Mouse (Mus musculus) large intestine, adult 2 months (tissue): ENCODE results near the gene Dnajc8. TPM values are rescaled to one million over a fixed set of nuclear protein-coding genes. Genes with fewer than 3 reads are reported as not detected.

Experiments used
- DNase-seq: peaks from one replicate; pipeline ENCODE4 v3.0.0-alpha.2; 2012; ENCODE audit warnings: low read depth, low spot score
- WGBS: fragments of 180-500 bp; shearing (Covaris S2); methylation state at CpG from one replicate; pipeline ENCODE4 v1.1.7; 2018; 5-methylcytosine and 5-hydroxymethylcytosine counted together
- polyA plus RNA-seq: library from polyadenylated mRNA; depleted of rRNA; stranded (reverse); fragments of >200 nt; gene quantifications from 2 replicates; pipeline ENCODE4 v1.2.3, GENCODE M21; 2012; rRNA removed

Gene Dnajc8
- polyA plus RNA-seq, result 24.4 and 25.3 TPM in 2 replicates

DNA sequence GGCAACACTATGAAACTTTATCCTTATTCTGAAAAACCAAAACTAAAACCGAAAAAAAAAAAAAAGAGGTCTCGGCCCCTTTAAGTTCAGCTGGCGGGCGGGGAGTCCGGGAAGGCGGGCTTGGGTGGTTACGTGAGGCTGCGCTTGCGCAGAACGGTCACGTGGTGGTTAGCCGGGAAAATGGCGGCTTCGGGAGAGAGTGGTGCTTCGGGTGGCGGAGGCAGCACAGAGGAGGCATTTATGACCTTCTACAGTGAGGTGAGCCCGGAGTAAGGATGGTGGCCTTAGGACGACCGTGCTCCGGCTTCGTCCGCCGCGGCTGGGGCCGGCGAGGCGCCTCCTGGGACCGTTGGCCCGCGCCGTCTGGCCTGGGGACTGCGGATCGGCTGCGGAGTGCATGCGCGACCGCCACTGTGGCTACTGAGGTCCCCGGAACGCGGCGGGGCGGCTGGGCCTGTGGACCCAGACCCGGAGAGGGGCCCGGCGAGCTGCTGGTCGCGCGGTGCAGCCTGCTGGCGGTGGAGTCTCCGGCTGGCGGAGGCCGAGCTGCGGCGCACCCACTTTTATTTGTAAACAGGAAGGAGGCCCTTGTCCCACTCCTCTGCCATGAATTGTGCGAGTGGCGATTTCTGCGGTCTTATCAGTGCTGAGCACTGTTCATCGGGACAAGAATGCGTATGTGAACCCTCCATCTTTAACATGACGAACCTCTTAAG is at the start of gene Dnajc8:
Gene Dnajc8 (plus strand): TSS at position 145 of the 716 bp plus-strand sequence.
- no peak for DNase-seq
- under 1% methylated on average over 60 of the region's 60 CpGs for WGBS

DNA sequence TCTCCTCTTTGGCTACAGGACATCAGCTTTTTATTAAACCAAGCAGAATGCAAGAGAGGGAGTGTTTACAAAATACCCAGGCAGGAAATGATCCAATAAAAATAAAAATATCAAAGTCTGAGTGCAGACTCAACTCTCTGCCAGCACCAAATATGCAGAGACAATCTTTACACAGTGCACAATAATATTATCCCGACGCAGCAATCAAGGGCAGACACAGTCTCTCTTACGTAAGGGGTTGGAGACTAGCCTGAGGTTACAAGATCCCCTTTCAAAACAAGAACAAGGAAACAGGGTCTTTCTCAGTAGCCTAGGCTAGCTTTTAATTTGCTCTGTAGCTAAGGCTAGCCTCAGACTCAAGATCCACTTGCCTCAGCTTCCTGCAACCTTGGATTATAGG is 46.8 kb upstream of the Dnajc8 start:
- 11% methylated on average over 3 of the region's 3 CpGs for WGBS
- DNase-seq, result no peak

DNA sequence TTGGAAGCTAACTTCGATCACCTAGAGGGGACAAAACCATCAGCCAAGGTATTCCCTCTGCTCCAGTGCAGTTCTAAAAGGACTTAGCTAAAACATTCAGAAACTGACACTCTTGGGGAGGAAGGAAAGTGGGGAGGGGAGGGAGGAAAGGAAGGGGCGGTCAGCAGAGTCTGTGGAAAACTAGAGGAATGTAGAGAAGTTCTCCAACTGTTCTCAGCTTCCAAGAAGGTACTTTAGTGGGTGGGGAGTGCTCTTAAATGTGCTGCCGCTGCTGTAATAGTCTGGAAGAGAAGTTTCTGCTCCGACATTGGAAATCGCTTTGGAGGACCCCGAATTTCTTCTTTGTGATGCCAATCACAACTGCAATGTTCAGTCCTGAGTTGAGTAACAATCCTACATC is 46.4 kb upstream of the Dnajc8 start:
- WGBS, result 70% methylated on average over 6 of the region's 6 CpGs
- DNase-seq, result no peak

DNA sequence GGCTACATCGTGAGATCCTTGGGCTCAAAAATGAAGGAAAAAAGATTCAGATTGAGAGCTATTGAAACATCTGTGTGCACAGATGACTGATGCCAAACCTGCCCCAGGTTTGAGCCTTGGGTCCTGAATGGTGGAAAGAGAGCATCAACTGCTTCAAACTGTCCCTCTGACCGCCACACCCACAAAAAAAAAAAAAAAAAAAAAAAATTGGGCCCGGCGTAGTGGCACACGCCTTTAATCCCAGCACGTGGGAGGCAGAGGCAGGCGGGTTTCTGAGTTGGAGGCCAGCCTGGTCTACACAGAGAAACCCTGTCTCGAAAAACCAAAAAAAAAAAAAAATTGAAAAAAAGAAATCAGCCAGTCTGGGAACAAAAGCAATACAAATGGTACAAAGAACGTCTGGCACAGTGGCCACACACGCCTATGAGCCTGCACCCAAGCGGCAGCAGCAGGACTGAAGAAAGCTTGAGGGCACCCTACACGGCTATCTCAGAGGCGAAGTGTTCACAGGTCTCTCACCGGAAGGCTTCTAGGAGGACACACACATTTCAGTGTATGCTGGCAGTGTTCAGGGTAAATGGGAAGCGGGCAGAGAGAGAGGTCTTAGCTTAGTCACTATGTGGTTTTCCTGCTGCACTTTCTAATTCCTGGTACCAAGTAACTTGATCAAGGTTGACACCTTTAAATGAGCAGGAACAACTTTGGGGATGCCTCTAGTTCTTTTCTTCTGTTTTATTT is 44.9 kb upstream of the Dnajc8 start:
- no peak for DNase-seq

DNA sequence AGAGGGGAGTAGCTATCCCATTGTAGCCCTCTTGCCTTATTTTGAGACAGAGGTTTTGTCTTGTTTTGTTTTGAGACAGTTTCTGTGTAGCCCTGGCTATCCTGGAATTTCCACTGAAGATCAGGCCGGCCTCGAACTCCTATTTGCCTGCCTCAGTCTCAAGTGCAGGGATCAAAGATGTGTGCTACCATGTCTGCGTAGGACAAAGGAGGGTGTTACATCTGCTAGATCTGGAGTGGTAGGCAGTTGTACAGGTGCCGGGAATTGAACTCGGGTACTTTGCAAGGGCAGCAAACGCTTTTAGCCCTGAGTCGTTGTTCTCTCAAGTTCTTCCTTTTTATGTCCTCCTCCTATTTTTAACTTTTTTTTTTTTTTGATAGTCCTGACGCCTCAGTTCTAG is 44.3 kb upstream of the Dnajc8 start:
- WGBS, result 88% methylated on average over 8 of the region's 8 CpGs
- DNase-seq, result no peak

More for the DNA sequence above, 44.9 kb upstream of the Dnajc8 start:
- 89% methylated on average over 15 of the region's 15 CpGs for WGBS

DNA sequence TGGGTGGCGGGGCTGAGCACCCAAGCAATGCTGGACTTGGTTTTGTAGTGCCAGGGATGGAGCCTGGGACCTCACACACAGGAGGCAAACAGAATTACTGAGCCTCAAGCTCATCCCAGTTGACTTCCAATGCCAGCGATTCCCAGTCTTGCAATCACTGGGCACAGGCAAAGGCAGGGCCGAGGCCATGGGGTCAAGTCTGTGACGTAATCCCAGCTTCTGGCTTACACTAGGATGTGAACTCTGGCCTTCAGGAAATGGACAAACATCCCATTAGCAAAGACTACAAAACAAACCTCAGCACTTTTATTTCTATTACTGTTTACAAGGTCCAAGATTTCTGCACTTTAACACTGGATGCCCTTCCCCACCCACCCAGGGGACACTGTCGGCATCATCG is 43.6 kb upstream of the Dnajc8 start:
- no peak for DNase-seq
- WGBS, result 72% methylated on average over 6 of the region's 6 CpGs

DNA sequence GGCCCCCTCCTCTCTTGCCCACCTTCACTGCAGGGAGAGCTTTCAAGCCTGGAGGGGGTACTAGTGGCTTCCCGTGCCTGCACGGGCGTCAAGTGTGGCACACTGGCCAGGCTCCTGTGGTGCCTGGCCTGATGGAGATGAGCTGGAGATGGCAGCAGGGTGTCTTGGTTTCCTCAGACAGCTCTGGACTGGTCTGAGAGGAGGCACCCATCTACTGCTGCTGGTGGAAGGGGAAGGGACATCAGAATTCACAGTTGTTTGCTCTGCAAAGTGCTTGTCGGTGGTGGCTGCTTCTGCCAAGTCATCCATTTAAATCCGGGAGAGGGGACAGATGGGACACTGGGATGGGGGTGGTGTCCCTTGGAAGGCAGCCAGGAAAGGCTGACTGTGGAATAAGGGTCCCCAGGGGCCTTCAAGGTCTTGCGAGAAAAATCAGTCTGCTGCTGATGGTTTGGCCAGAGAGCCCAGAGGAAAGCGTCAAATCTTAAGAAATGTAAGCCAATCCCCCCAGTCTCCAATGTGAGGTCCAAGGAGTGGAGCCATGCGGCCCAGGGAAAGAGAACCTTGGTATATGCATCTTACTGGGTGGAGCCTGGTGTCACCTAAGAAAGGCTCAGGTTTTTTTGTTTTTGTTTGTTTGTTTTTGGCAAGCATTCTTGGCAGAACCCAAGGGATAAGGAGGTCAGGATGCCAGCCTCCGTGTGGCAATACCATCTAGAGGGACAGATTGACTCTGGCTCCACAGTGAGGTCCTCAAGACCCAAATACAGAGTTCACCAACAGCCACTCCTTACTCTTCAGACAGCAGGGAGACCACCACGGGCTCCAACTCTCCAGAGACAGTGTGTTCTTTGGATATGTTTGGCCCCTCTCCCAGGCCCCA is 42.9 kb upstream of the Dnajc8 start:
- DNase-seq, result no peak
- 76% methylated on average over 10 of the region's 10 CpGs for whole genome bisulfite sequencing

DNA sequence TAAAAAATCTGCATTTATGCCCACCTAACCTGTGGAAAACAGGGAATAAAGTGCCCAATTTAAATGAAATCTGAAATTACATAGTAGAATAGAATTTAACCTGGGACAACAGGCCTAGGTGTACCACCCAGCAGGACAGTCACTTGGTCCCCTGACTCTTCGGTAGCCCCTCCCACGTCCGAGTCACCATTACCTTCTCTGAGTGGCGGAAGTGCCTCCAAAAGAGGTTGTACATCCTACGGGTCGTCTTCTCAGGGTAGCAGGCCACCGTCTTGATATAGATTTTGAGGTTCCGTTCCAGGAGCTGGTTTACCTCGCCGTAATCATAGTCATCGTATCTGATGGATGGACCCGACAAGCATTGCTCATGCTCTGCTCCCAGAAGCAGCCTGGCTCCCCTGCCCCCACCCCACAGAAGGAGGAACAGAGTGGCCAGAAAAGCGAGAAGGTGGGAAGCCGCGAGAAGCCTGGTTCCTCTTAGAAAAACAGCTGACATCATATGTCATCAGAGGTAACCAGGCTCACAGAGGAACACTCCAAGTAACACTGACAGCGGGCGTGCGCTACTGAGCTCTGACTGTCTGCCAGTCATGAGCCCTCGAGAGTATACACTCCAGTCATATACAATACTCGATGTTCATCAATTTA is 41.0 kb upstream of the Dnajc8 start:
- 81% methylated on average over 20 of the region's 20 CpGs for WGBS
- DNase-seq, result no peak

DNA sequence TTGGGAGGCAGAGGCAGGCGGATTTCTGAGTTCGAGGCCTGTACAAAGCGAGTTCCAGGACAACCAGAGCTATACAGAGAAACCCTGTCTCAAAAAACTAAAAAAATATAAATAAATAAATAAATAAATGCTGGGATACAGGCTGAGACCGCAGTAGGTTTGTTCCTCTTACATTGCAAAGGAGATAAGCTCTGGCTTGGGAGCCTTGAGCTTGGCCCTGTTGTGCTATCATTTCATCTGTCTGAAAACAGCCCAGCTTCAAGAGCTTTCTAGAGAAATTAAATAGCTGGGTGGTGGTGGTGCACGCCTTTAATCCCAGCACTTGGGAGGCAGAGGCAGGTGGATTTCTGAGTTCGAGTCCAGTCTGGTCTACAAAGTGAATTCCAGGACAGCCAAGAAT is 33.7 kb upstream of the Dnajc8 start:
- WGBS, result 96% methylated on average over 6 of the region's 6 CpGs
- DNase-seq, result no peak

DNA sequence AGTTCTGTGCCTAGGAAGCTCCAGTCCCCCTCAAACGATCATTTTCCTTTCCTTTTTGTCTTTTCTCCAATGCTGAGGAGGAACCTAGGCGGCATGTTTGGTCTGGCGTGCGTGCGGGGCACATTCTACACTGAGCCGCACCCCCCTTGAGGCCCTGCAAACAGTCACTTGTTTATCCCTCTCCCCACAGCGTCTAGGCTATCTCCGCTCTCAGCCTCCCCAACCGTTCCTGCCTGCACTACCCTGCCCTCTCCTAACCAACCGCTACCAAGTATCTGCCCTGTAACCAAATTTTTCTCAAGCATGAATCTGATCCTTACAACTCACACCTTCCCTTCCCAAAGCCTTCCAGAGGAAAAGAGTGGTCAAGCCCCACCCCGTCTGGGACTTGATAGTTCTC is 32.0 kb upstream of the Dnajc8 start:
- WGBS, result 79% methylated on average over 11 of the region's 11 CpGs
- DNase-seq, result no peak

DNA sequence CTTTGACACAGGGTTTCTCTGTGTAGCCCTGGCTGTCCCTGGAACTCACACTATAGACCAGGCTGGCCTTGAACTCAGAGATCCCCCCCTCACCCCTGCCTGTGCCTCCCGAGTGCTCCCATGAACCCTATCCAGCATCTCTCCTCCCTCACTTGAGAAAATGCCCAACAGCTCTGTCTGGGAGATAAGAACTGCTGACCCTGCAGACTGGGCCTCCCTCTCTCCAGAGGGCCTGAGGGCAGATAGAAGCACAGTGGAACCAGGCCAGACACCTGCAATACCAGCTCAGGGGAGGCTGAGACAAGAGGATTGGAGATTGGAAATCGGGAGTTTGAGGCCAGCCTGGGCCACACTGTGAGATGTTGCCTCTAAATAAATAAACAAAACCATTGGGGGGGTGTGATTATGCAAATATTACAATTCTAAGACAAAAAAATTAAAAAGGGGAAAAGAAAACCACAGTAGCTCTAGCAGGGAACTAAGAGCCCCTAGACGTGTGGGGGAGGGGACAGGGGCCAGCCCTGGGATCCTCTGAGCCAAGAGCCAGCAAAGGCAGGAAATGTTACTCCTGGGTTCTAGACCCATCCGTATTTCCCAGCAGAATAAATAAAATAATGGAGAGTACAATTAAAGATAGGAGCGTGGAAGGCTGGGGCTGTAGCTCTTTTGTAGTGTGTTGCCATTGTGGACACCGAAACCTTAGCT is 30.2 kb upstream of the Dnajc8 start:
- 80% methylated on average over 6 of the region's 6 CpGs for WGBS
- DNase-seq, result no peak

DNA sequence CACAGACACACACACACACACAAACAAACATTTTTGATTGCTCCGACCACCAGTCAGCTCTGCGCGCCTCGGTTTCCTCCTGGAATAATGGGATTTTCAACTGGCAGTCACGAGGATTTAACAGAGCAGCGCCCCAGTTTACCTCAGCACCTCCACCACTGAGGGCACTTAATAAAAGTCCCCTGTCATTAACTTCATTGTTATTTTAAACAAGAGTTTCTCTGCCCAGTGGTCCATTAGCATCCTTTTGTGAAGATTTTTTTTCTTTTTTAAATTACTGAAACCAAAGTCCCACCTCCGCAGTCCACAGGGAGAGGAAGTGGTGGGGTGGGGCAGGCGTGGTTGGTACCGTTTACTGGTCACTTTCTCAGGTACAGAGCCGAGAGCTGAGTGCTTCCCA is 29.6 kb upstream of the Dnajc8 start:
- DNase-seq, result no peak
- 64% methylated on average over 10 of the region's 10 CpGs for WGBS

DNA sequence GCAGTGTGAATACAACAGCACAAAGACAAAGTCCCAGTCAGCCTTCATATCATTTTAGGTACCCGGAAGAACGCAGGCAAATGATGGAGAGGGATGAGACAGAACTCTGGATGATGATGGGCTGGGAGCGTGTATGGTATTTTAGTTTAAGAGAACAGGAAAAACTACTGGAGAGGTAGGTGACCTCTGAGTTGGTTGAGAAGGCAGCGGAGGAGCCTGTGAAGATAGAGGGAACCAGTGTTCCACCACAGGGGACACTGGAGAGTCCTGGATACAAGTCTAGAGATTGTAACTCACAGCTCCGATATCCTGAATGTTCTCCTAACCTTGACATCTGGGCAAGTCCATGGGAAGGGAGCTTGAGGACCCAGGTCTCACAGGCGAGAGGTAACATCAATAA is 29.1 kb upstream of the Dnajc8 start:
- no peak for DNase-seq
- 88% methylated on average over 6 of the region's 6 CpGs for WGBS

DNA sequence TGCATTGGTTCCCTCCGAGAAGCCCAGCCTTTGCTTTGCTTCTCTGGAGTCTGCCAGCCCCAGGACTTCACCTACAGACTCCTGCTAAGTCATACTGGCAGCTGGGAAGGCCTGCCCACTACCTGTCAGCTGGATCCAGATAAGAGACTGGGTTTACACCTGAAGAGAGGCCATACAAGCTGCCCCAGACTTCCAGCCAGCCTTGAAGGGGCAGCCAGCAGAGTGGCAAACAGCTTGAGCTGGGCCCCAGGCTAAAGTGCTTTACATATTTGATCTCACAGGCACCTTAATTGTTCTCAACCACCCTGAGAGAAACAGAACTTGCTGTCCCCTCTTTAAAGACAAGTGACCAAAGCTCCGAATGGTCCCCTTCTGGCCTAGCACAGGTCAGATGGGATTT is 28.1 kb upstream of the Dnajc8 start:
- WGBS, result 72% methylated on average over 2 of the region's 2 CpGs
- no peak for DNase-seq

DNA sequence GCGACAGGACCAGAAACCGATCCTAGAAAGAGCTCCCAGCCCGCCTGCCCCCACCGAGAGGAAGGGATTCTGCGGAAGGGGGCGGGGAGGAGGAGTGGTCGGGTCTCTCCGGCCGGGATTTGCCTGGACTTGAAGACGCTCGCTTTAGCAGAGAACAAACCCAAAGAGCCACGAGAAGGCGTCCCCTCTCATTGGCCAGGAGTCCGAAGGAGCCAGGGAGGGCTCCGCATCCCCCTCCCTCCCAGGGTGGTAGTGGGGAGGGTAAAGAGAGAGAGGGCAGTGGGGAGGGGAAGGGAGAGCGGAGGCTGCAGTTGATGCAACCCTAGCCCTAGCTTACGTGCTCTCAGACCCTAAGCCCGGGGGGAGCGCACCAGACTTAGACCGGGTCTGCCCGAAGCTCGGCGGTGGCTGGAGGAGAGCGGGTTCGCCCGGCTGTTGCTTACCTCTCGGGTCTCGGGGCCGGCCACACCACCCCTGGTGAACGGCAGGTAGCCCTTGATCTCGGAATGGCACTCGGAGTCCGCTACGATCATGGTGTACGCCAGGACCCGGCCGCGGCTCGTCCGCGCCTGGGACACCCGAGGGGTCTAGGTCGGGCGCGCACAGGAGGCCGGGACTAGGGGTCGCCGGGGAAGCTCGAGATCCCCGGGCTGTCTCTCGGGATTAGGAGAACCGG is 25.6 kb upstream of the Dnajc8 start:
- DNase-seq, result no peak
- under 1% methylated on average over 52 of the region's 52 CpGs for WGBS

DNA sequence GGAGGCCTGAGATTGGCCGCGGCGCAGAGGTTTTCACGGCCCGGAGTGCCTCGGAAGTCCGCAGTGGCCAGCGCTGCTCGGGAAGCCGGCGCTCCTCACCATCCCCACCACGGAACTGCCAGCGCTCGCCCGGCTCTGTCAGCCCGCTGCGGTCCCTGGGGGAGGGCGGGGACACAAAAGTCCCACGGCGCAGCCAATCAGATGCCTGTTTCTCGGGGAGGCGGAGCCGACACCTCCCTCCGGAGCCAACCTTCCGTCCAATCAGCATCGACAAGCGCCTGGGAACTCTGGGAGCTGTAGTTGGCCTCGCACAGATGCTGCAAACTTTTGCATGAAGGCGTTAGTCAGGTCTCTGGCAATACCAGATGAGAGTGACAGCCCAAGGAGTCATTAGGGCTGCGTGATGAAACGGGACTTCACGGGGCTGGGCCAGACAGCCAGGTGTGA is 25.0 kb upstream of the Dnajc8 start, which contains the start of gene Sesn2:
Gene Sesn2 (minus strand): TSS at position 150 of the 447 bp plus-strand sequence.
- DNase-seq, result peak; percentile 99
- WGBS, result under 1% methylated on average over 32 of the region's 32 CpGs

DNA sequence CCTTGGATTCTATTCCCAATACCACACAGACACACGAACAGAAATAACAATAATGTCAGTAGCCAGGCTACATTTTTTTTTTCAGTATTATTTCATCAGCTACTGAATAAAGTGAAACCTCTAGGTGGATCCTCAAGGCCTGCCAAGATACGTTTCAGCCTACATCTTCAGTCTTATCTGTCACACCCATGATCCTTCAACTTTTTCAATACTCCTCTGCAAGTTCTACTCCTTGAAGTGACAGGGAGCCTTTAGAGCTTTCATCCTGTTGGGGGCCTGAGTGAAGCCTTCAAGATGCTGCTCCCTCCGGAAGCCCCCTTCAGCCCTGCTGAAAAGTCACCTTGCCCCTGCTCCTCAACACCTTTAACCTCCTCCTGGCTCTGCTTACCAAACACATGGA is 23.3 kb upstream of the Dnajc8 start:
- 86% methylated on average over 3 of the region's 3 CpGs for WGBS
- no peak for DNase-seq

DNA sequence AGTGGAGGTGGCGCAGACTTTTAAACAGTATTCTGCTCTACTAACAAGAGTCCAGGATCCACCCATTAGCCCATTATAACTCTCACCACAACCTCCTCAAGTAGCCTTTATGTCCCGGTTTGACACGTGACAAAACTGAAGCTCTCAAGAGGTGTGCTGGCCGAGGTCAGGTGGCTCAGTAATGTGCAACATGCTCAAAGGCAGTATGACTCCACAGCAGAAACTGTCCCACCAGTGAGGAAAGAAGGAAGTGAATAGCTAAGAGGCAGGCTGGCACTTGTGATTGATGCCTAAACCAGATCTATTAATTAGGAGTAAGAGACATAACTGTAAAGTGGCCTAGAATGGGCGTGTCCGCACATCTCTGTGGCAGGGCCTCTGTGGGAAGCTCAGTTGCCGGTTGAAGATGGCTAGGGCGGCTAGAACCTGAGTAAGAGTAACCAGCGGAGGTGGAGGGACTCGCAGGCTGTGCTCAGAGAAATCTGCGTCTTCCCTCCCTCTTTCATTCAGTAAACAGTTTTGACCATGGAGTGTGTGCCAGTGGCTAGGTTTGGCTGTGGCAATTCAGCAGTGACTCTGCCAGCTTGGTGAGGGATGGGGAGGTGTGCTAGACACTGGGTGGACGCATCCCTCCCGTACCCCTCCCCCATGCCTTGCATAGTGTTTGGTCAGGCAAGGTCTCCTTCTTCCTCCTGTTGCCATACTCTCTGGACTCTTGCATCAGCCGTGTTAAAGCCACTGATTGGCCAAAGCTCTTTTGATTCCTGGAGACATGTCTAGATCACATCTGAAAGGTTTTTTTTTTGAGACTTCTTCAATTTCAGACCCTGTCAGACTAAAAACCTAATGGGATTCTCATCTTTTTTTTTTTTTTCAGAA is 21.7 kb upstream of the Dnajc8 start:
- WGBS, result 70% methylated on average over 14 of the region's 14 CpGs
- no peak for DNase-seq
